Mouse (Mus musculus) ovary, adult 18-20 months (tissue): ENCODE data around the gene Gm21983.

ENCODE experiments used
- DNase-seq: peaks from one replicate; pipeline ENCODE4 v3.0.0; 2022; ENCODE audit warnings: low spot score, mixed read lengths

The Gm21983 gene

DNA sequence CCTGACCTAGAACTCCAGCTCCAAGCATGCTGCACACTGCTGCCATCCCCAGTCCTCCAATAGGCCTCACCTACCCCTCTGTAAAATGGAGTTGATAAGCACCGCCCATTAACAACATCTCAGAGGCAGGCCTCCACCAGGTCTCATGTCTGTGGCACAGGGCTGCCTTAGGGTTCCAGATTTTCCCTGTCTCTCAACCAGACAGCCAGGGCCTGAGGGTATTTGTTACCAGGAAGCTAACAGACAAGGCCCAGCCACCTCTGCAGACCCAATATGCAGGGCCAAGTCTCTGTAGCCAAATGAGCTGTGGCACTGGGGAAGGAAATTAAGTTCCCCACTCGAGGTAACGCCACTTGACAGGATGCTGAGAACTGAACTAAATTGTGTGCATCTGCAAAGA, 20.0 kb downstream of the Gm21983 start:
- DNase-seq = no peak

DNA sequence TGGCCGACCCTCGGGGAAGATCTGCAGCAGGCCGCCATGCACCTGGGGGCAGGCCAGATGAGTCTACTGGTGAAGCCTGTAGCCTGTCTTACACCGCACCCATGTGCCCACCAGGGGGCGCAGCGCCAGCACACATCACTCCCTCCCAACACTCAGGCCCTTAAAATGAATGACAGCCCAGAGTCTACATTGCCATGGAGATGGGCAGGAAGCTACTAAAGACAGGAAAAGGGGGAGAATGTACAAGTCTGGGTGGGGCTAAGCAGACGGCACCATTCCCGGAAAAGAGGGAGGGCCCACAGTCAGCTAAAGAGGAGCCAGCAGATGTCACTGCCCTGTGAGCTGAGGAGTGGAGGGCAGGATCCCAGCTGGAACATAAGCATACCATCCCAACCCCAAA, 21.0 kb downstream of the Gm21983 start:
- peak; percentile 69 for DNase-seq

DNA sequence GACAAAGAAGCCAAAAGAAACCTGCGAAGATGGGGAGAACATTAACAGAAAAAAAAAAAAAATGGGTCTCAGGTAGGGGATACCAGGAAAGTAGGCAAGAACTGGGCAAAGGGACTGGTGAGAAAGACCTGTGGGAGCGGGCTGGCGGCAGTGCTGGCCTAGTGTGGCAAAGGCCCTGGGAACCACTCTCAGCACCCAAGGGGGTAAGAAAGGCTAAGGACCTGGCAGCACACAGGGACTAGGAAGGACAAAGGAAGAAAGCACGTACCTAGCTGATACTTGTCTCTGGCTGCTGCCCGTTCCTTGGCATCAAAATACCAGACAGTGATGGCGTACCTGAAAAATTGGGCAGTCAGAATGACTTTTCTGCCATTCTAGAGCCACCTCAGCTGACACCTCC, 21.6 kb downstream of the Gm21983 start:
- DNase-seq = no peak

DNA sequence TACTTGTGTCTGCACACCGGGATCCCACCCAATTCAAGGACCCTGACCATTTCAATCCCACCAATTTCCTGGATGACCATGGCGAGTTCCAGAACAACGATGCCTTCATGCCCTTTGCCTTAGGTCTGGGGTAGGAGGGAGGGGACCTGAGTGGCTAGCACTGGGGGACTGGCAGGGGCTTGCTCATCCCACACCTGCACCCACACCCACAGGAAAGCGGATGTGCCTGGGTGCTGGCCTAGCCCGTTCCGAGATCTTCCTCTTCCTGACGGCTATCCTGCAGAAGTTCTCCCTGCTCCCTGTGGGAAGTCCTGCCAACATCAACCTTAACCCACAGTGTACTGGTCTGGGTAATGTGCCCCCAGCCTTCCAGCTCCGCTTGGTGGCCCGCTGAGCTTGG, 22.7 kb downstream of the Gm21983 start:
- DNase-seq = no peak

DNA sequence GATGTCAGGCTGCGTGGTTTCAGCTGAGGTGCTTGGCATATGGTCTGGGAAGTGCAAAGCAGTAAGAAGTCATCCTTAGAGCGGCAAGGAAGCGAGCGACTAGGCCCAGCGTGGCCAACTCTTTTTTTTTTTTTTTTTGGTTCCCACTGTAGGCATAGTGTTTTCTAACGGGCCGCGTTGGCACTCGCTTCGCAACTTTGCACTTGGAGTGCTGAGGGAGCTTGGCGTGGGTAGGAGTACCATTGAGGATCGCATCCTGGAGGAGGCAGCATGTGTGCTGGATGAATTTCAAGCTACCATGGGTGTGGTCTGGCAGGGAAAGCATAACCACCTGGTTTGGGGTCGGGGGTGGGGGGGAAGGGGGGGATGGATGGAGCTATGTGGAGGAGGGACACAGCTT, 24.9 kb downstream of the Gm21983 start:
- no peak for DNase-seq

DNA sequence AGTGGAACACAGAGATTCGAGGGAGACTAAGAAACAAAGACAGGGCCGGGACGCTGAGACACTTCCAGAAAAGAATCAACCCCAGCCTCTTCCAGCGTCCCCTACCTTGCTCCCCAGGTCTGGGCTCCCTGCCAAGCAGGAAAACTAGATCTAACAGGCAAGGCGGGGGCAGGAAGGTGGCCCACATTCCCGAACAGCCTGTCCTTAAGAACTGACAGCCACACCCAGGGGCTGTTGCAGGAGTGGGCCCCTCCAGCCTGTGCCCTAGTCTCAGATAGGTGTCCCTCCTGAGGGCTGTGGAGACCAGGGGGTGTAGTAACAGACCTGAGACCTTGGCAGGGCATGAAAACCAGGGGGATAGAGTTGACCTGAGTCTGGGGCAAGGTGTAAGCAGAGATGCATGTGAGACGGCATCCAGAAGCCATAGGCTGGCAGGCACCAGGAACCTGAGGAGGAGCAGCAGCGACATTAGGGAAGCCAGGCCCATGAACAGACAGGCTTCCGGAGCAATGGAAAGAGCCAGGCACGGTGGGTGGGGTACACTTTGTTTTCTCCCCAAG, 27.6 kb downstream of the Gm21983 start, which contains the start of gene Cyp2t4:
TSS of gene Cyp2t4 (plus strand) at position 510 of the 560 bp plus-strand sequence.
- DNase-seq = no peak

DNA sequence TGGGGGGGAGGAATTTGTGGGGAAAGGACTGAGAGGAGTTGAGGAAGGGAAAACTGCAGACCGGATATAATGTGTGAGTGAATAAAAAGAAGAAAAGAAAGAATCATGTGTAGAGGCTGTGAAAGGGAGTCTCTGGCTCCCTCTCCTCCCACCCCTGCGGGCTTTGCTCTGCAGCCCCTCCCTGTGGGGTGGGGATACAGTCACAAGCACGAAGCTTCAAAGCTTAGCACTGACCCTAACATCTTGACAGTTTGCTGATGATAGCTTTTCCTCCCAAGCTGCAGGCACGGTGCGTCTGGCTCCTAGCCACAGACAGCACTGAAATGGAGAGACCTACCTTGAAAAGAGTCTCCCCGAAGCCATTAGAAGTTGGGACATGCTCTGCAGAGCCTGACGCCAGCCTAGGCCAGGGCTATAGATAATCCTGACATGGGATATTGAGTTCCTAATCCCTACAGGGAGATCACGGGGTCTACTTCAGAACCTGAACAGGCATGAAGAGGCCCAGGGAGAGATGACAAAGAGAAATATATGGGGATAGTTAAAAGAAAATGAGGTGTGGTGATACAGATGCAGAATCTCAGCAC, 44.4 kb downstream of the Gm21983 start:
- no peak for DNase-seq

DNA sequence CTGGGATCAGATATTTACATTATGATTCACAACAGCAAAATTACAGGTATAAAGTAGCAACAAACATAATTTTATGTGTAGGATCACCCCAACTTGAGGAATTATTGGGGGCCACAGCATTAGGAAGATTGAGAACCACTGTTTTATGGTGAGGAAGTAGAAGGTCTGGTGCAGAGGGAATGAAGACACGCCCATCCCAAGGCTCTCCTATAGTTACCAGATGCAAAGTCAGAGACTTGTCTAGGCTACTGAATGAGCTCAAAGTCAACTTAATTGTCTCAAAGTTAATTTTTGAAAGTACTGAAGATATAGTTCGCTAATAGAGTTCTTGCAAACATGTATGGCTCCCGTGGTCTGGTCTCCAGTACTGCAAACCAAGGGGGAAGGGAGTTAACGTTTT, 47.1 kb downstream of the Gm21983 start:
- no peak for DNase-seq

DNA sequence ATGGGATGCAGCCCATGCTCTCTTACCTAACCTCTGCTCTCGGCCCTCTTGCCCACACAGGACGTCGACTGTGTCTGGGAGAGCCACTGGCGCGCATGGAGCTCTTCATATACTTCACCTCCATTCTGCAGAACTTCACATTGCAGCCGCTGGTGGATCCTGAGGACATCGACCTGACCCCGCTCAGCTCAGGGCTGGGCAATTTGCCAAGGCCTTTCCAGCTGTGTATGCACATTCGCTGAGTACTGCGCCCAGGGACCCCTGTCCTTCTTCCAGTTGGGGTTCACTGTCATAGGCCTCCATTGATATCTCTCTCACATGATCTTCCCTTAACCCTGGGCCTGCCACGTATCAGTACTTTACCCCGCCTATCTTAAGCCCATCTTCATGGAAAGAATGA, 47.7 kb downstream of the Gm21983 start:
- DNase-seq = no peak

DNA sequence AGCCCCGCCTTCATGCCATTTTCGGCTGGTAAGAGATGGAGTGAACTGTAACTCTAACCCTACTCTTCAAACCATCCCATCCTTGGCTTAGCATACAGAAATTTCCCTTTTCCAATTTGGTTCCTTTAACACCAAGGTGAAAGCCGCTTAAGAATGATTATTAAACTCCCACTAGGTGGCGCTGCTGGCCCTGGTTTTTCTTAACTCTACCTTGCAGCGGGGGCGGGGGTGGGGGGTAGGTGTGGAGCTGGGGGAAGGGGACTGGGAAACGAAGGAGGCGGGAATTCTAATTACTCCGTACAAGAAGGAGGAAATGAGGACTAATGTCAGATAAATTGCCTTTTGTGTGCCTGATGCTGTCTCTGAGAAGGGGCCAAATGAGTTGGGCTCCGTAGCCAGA, 48.3 kb downstream of the Gm21983 start:
- no peak for DNase-seq

DNA sequence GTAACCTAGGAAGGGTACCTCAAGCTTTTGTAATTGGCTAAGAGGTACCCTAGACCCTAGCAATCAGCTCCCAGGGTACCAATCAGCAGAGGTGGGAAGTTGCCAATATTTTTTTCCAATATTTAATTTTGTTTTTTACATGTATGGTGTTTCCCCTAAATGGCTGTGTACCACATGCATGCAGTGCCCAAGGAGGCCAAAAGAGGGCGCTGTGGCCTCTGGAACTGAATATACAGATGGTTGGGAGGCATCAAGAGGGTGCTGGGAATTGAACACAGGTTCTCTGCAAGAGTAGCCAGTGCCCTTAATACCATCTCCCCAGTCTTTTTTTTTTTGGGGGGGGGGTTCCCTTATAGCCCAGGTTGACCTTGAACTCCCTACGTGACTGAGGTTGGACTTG, 49.5 kb downstream of the Gm21983 start:
- DNase-seq = no peak

DNA sequence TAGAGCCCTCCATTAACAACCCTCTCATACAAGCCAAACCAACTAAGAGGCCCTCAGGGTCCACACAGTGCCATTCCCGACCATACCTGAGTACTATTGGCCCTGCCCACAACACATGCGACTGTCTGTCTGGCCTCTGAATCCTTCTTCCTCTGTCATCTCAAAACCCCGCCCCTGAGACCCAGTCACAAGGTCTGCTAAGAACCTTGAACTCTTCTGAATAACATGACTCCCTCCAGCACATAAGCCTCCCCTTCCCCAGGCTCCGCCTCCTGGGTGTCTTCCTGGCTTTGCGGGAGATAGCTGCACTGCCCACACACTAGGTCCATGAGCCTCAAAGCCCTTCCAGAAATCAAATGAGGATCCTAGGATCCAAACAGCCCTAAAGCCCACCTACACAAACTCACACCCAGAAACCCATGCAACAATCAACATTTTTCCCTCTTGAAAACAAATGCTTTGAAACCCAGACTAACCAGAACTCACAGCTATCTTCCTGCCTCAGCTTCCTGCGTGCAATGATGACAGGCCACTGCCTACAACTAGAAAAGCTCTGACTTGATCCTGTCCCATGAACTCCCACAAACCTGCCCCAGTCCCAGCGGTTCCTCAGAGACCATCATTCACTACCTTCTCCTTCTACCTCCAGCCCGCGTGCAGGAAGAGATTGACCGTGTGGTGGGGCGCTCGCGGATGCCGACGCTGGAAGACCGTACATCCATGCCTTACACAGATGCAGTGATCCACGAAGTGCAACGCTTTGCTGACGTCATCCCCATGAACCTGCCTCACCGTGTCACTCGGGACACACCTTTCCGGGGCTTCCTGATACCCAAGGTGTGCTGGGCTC, 50.1 kb downstream of the Gm21983 start:
- no peak for DNase-seq

DNA sequence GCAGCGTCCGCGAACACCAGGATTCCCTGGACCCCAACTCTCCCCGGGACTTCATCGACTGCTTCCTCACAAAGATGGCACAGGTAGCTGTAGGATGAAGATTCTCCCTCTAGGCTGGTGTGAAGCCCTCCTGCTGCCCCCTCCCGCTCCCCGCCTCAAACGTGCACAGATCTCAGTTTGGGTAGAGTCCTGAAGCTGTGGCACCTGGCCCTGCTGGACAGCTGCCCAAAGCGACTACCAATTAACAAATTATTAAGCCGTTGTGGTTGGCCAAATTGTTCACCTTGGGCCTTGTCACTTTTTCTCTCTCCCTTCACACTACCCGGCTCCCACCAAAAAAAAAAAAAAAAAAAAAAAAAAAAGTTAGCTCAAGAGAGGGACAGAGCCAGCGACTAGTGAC, 51.1 kb downstream of the Gm21983 start:
- DNase-seq = no peak

DNA sequence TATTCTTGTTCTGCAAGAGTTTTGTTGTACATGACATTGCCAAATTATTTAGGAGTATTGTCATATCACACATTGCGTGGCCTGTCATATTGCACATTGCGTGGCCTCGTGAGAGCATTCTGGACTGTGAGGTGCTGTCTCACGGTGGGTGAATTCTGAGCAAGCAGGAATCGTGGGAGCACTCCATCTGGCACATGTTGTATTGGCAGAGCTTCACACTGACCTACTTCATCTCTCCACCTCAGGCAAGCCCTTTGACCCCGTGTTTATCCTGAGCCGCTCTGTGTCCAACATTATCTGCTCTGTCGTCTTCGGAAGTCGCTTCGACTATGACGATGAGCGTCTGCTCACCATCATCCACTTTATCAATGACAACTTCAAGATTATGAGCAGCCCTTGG, 51.9 kb downstream of the Gm21983 start:
- DNase-seq = no peak

DNA sequence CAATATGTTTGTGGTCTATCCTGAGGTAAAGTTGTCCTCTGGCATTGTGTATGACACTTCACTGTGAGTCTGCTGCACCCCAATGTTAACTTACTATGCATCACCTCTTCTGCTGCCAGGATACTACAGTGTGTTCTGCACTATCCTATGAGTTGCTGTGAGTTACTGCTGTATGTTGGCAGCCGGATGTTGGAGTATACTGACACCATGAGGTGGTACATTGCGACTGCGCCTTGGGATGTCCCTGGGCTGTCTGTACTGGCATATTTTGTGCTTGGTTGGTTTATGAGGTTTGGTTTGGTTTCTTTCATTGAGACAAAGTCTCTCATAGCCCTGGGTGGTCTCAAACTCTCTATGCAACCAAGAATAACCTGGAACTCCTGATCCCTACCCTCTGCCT, 52.7 kb downstream of the Gm21983 start:
- no peak for DNase-seq

DNA sequence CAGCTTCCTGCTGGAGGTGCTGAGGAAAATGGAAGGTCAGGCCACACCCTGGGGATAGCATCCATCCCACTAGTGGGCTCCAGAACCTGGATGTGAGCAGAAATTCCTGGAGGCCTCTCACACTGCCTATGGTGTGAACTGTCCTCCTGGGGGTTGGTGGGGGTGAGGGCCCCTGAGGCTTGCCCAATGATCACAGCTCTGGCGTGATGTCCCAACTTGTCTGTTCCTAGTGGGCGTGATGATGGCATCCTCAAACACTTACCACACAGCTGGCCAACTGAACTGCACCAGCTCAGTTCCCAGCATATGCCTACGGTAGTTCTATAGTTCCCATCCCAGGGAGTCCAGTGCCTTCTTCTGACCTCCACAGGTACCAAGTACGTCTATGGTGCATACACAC, 55.9 kb downstream of the Gm21983 start:
- no peak for DNase-seq

DNA sequence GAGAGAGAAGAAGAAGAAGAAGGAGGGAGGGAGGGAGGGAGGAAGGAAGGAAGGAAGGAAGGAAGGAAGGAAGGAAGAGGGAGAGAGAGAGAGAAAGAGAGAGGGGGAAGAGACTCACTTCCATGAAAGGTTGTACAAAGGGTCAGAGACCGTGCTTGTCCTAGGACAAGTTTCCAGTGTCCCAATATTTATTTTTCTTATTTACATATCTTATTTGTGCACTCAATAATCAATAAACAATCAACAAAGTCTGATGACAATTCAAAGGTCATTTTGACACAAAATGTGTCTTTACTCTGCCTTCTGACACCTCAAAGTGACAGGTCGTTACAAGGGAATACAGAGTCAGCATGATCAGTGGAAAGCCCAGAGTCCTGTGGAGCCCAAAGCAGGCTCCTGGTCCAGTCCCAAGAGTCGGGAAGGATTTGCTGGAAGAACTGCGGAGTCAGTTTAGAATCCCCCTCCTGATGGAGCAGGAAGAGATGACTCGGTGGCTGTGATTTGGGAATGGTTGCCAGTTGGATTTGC, 56.5 kb downstream of the Gm21983 start:
- no peak for DNase-seq

DNA sequence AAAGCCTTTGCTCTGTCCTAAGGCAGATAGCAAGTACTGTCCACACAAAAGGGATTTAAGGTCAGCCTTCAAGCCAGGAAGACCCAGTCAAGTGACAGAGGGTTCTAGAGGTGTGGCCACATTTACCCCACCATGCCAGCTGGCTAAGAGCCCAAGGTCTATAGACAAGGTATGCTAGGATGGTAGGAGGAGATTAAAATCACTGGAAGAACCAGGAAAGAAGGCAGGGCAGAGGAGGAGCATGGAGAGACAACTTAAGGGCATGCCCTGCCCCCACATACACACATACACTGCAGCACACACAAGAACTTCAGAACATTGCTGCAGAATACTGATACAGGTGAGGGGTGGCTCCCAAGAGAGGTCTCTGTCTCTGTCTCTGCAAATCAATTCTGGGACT, 61.2 kb downstream of the Gm21983 start, which contains the start of gene Cyp2f2:
TSS of gene Cyp2f2 (plus strand) at position 234 of the 400 bp plus-strand sequence.
- no peak for DNase-seq
